ENCODE assay signal across 21 mouse cellular contexts in the genomic region with DNA sequence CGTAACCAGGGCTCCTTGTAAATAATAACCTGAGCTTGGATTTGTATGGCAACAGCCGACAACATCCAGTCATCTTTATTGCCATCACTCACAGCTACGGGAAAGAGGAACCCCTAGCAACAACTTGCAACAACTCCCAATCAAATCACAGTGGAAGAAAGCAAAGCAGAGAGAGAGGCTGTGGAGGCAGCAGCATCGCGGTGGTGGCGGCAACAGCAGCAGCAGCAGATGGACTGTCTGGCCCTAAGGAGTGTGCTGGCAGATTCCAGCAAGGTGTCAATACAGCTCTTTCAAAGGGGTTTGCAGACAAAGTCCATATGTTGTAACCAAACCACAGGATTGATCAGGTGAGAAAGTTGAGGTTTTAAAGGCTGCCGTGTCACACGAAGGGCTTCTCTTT. TPM values are rescaled to one million over a fixed set of nuclear protein-coding genes. Genes with fewer than 3 reads are reported as not detected.
DNase-seq lines count a peak whose midpoint lies in the region; ATAC-seq lines count a peak whose summit lies in the region.
"Had no signal": no experiment of that assay in that cellular context is flagged by ENCODE, and none has a peak within 500 bp of the region (broad histone marks: within the 10 kb centered on the region; RNA-seq: fewer than 3 reads in every experiment).

No protein-coding gene starts in this region.

- DNase-seq in layer of hippocampus, adult 18-20 months (ENCODE audit: low spot score in 2 of 2): peak; percentile 15 to 26
- DNase-seq in layer of hippocampus, postnatal 25 days (ENCODE audit: extremely low spot score in 1 of 2, low spot score in 1 of 2): no peak
- DNase-seq in layer of hippocampus, adult 9-11 months: peak; percentile 34
- DNase-seq in right cerebral cortex, postnatal 10 days (ENCODE audit: low spot score in 2 of 2): peak; percentile 58 to 71
- DNase-seq in spleen, postnatal 10 days (ENCODE audit: low spot score in 2 of 2): no peak
- DNase-seq: cerebellum, adult 11 months; embryo, embryonic 11 days; heart, adult 18-20 months; liver; lung, adult 2 months; thymus, postnatal 25 days had no signal

- H3K9me3 ChIP-seq in forebrain, embryonic 15.5 days: no peaks in the 10 kb centered on the region
- H3K9me3 ChIP-seq: heart, embryonic 15.5 days; hindbrain, embryonic 13.5 days; midbrain, embryonic 12.5 days had no signal

- H3K4me2 ChIP-seq in forebrain, embryonic 15.5 days (replicated peaks): no peak overlapping the region
- H3K4me2 ChIP-seq: heart, embryonic 15.5 days; hindbrain, embryonic 13.5 days; midbrain, embryonic 12.5 days had no signal

- 32% methylated on average over 8 of the region's 8 CpGs for WGBS in forebrain, embryonic 15.5 days

- H3K9ac ChIP-seq in forebrain, embryonic 15.5 days (replicated peaks): no peak overlapping the region
- H3K9ac ChIP-seq: heart, embryonic 15.5 days; hindbrain, embryonic 13.5 days; midbrain, embryonic 12.5 days had no signal

- no peak for ATAC-seq in forebrain, embryonic 15.5 days (replicated peaks)
- ATAC-seq in cerebellum, adult (ENCODE audit: insufficient number of reproducible peaks, low FRiP score, low TSS enrichment): no peak
- ATAC-seq: intestine, embryonic 16.5 days had no signal

- H3K4me3 ChIP-seq in forebrain, embryonic 15.5 days: no peak overlapping the region
- H3K4me3 ChIP-seq: heart, embryonic 15.5 days; hindbrain, embryonic 13.5 days; midbrain, embryonic 12.5 days had no signal

- H3K36me3 ChIP-seq in forebrain, embryonic 15.5 days: no peaks in the 10 kb centered on the region
- H3K36me3 ChIP-seq: heart, embryonic 15.5 days; hindbrain, embryonic 13.5 days; midbrain, embryonic 12.5 days had no signal

- peaks cover 31% of the 10 kb centered on the region for H3K4me1 ChIP-seq in forebrain, embryonic 15.5 days

- no peaks in the 10 kb centered on the region for H3K27me3 ChIP-seq in forebrain, embryonic 15.5 days

- 0 out of 2 replicates have a peak overlapping the region, but pooled peaks have one; percentile 25 for H3K27ac ChIP-seq in forebrain, embryonic 15.5 days (replicated peaks)
- H3K27ac ChIP-seq: heart, embryonic 15.5 days; hindbrain, embryonic 13.5 days; macrophage; midbrain, embryonic 12.5 days; stomach, postnatal 0 days had no signal

RNA-seq across cellular contexts. Expression of a gene that starts 2.4 kb away (rescaled TPM):
- total RNA-seq in layer of hippocampus, adult 18-20 months (2021): 10 to 100 TPM; 12.2 to 12.5 TPM
- total RNA-seq in layer of hippocampus, postnatal 25 days (2021): 10 to 100 TPM; 10.5 to 11.7 TPM
- 3.1 and 3.4 TPM in 2 replicates for polyA plus RNA-seq in forebrain, embryonic 15.5 days (2015; fragmentation: Nextera tagmentation; extraction: Ambion mirVana)
- total RNA-seq: gastrocnemius, adult 18-20 months; heart, adult 18-20 months had no signal
- polyA plus RNA-seq: heart, embryonic 15.5 days; lung, adult 2 months; macrophage; spleen, adult 2 months; stomach, postnatal 0 days had no signal

Comparison
In these comparisons a context has a peak if more than half of its experiments do, and no peak if none do; other contexts are left out.
1. DNase-seq: peak in layer of hippocampus, adult 18-20 months (2 of 2), layer of hippocampus, adult 9-11 months (single experiment) and right cerebral cortex, postnatal 10 days (2 of 2); none in layer of hippocampus, postnatal 25 days (0 of 2) and spleen, postnatal 10 days (0 of 2).